8 mouse cellular contexts compared by ENCODE assay signal in genomic region chr12:21373820-21374475, GRCm38 (mm10). TPM values are rescaled to one million over a fixed set of nuclear protein-coding genes. Genes with fewer than 3 reads are reported as not detected.
DNase-seq lines count a peak whose midpoint lies in the region; ATAC-seq and TF ChIP-seq lines count a peak whose summit lies in the region.

No protein-coding gene starts in this region.

- peak overlapping the region; percentile 85 for H3K4me3 ChIP-seq in lung, adult 2 months (replicated peaks; ENCODE audit: extremely low read depth, low read depth, low read length)
- H3K4me3 ChIP-seq in embryonic facial prominence, embryonic 13.5 days: peak overlapping the region; percentile 78
- H3K4me3 ChIP-seq in limb, embryonic 11.5 days (ENCODE audit: low read depth, low read length): peak overlapping the region; percentile 63

- DNase-seq in lung, adult 2 months: no peak
- DNase-seq in lung, postnatal 4 days: no peak
- no peak for DNase-seq in limb, embryonic 11.5 days (ENCODE audit: low spot score)
- DNase-seq in right cerebral cortex, postnatal 36 days (ENCODE audit: low spot score in 2 of 2): no peak
- DNase-seq in layer of hippocampus, adult 8-10 months (ENCODE audit: low spot score in 2 of 2): no peak
- DNase-seq in cerebellum, postnatal 4 days (ENCODE audit: low spot score in 2 of 2): no peak

- no peaks in the 10 kb centered on the region for H3K27me3 ChIP-seq in embryonic facial prominence, embryonic 13.5 days
- H3K27me3 ChIP-seq in limb, embryonic 11.5 days (ENCODE audit: control insufficient read depth, insufficient read depth, low read length): no peaks in the 10 kb centered on the region

- peaks cover 4% of the 10 kb centered on the region for H3K4me1 ChIP-seq in lung, adult 2 months (ENCODE audit: control insufficient read depth, insufficient read depth, low read length)
- H3K4me1 ChIP-seq in embryonic facial prominence, embryonic 13.5 days: peaks cover 8% of the 10 kb centered on the region; the same call in 1 of the 2 replicates
- H3K4me1 ChIP-seq in limb, embryonic 11.5 days (ENCODE audit: control insufficient read depth, insufficient read depth, low read length): no peaks in the 10 kb centered on the region

- no peak for TF ChIP-seq POLR2A in lung, adult 2 months (IDR thresholded peaks at IDR 0.05; ENCODE audit: borderline replicate concordance, extremely low read depth, low read depth, low read length)

- WGBS in lung, adult 2 months: 2% methylated on average over 24 of the region's 24 CpGs
- WGBS in embryonic facial prominence, embryonic 13.5 days: 3% methylated on average over 24 of the region's 24 CpGs
- WGBS in limb, embryonic 11.5 days: 6% methylated on average over 24 of the region's 24 CpGs

- peak overlapping the region; percentile 67 for H3K4me2 ChIP-seq in embryonic facial prominence, embryonic 13.5 days
- peak overlapping the region; percentile 52 for H3K4me2 ChIP-seq in limb, embryonic 11.5 days (ENCODE audit: low read depth, severe bottlenecking)

- no peaks in the 10 kb centered on the region for H3K9me3 ChIP-seq in embryonic facial prominence, embryonic 13.5 days
- H3K9me3 ChIP-seq in limb, embryonic 11.5 days (ENCODE audit: control insufficient read depth, low read length): no peaks in the 10 kb centered on the region

- peak overlapping the region; percentile 91 for H3K9ac ChIP-seq in embryonic facial prominence, embryonic 13.5 days
- H3K9ac ChIP-seq in limb, embryonic 11.5 days (ENCODE audit: low read length): peak overlapping the region; percentile 84

- H3K36me3 ChIP-seq in embryonic facial prominence, embryonic 13.5 days: no peaks in the 10 kb centered on the region
- no peaks in the 10 kb centered on the region for H3K36me3 ChIP-seq in limb, embryonic 11.5 days (ENCODE audit: control insufficient read depth, insufficient read depth, low read length)

- ATAC-seq in embryonic facial prominence, embryonic 13.5 days (ENCODE audit: insufficient number of reproducible peaks, insufficient read depth, low FRiP score, low TSS enrichment, low read depth): peak; percentile 70
- ATAC-seq in limb, embryonic 11.5 days (ENCODE audit: insufficient number of reproducible peaks, low FRiP score, low TSS enrichment, low read depth): peak; percentile 78
- peak; percentile 13; the same call in 1 of the 2 replicates for ATAC-seq in neutrophil, adult 5-6 weeks (ENCODE audit: extremely low read depth, insufficient number of reproducible peaks, low FRiP score, poor library complexity, severe bottlenecking)

- TF ChIP-seq CTCF in lung, adult 2 months (IDR thresholded peaks at IDR 0.05; ENCODE audit: insufficient read depth, low read length): no peak

- H3K27ac ChIP-seq in embryonic facial prominence, embryonic 13.5 days: peak overlapping the region; percentile 96
- H3K27ac ChIP-seq in limb, embryonic 11.5 days (replicated peaks; ENCODE audit: low read depth, low read length): peak overlapping the region; percentile 89

RNA-seq across cellular contexts. Expression of gene Adam17, which starts 0.5 kb away (rescaled TPM):
- 23.3 and 50.2 TPM in 2 replicates for polyA plus RNA-seq in lung, adult 2 months (2012; rRNA removed)
- 42.2 and 47.1 TPM in 2 replicates for polyA plus RNA-seq in embryonic facial prominence, embryonic 13.5 days (2015; fragmentation: Nextera tagmentation; extraction: Ambion mirVana)
- polyA plus RNA-seq in limb, embryonic 11.5 days (2014; fragmentation: Nextera tagmentation; extraction: Ambion mirVana): 41.7 and 44.4 TPM in 2 replicates
- 74.3 and 86.8 TPM in 2 replicates for total RNA-seq in neutrophil, adult 5-6 weeks (2017)
- total RNA-seq in layer of hippocampus, adult 8-10 months (2022): 10 to 100 TPM; 18.5 to 21.0 (median 19.5) TPM

RNA-seq across cellular contexts. Expression of gene Ywhaq, which starts 43.5 kb away (rescaled TPM):
- 79.4 and 85.5 TPM in 2 replicates for polyA plus RNA-seq in lung, adult 2 months (2012; rRNA removed)
- polyA plus RNA-seq in embryonic facial prominence, embryonic 13.5 days (2015; fragmentation: Nextera tagmentation; extraction: Ambion mirVana): 722 and 732 TPM in 2 replicates
- polyA plus RNA-seq in limb, embryonic 11.5 days (2014; fragmentation: Nextera tagmentation; extraction: Ambion mirVana): 897 and 917 TPM in 2 replicates
- total RNA-seq in neutrophil, adult 5-6 weeks (2017): 93.1 and 98.3 TPM in 2 replicates
- 100 to 1,000 TPM; 351 to 430 (median 396) TPM for total RNA-seq in layer of hippocampus, adult 8-10 months (2022)

RNA-seq across cellular contexts. Expression of gene Iah1, which starts 57.8 kb away (rescaled TPM):
- 71.3 and 77.4 TPM in 2 replicates for polyA plus RNA-seq in lung, adult 2 months (2012; rRNA removed)
- polyA plus RNA-seq in embryonic facial prominence, embryonic 13.5 days (2015; fragmentation: Nextera tagmentation; extraction: Ambion mirVana): 56.3 and 56.4 TPM in 2 replicates
- polyA plus RNA-seq in limb, embryonic 11.5 days (2014; fragmentation: Nextera tagmentation; extraction: Ambion mirVana): 61.6 and 63.0 TPM in 2 replicates
- total RNA-seq in neutrophil, adult 5-6 weeks (2017): 23.6 and 27.0 TPM in 2 replicates
- total RNA-seq in layer of hippocampus, adult 8-10 months (2022): 10 to 100 TPM; 13.2 to 17.0 (median 14.0) TPM

Comparison
In these comparisons a context has a peak if more than half of its experiments do, and no peak if none do; other contexts are left out.
1. ATAC-seq: peak in every context shown above with its lines; median percentile 78 in limb, embryonic 11.5 days; 70 in embryonic facial prominence, embryonic 13.5 days; 13 in neutrophil, adult 5-6 weeks.